Mouse (Mus musculus) cerebellum, adult 2 months (tissue): ENCODE data around the gene Cfap43.

Experiments
- CTCF ChIP-seq: fragments of 200-500 bp; IDR thresholded peaks from 2 replicates; pipeline ENCODE4 v1.5.1; 2011; ENCODE audit warnings: low read depth, mild to moderate bottlenecking, control low read depth, low read length, moderate library complexity, borderline replicate concordance; ENCODE audit not compliant: insufficient read depth
- POLR2A ChIP-seq: fragments of 200-500 bp; IDR thresholded peaks from 2 replicates; pipeline ENCODE4 v1.6.1; 2011; ENCODE audit warnings: low read length, control low read depth, borderline replicate concordance; ENCODE audit not compliant: insufficient read depth

- TF ChIP-seq CTCF: no peak
- no peak for TF ChIP-seq POLR2A
Observed at GRCm38 (mm10) chr19:47910117-47910618, 8.9 kb downstream of the Cfap43 start.
